Mouse (Mus musculus): Measurements from ENCODE around the gene 2410015M20Rik.

The 2410015M20Rik gene

DNA sequence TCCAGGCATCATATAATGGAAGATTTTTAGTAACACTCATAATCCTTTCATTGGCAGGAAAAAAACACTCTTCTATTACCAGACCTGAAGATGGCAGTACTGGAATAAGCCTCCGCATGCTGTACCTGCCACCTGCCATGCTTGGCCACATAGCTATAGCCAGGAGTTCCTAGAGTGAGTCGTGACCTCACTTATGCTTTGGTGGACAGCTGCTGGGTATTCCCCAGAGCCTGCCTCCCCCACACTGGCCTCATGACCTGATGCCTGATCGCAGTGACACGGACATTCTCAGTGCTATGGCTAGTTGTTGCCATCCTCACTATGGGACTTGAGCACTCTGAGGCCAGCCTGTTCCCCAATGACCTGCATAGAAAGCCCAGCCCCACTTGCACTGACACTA is 39.3 kb downstream of the 2410015M20Rik start:
- no peak for DNase-seq (ENCODE audit: low spot score in 2 of 2)

- no peak for DNase-seq (ENCODE audit: low spot score in 2 of 2)
Measured at GRCm38 (mm10) chr17:56567370-56567769, 42.2 kb downstream of the 2410015M20Rik start.

DNA sequence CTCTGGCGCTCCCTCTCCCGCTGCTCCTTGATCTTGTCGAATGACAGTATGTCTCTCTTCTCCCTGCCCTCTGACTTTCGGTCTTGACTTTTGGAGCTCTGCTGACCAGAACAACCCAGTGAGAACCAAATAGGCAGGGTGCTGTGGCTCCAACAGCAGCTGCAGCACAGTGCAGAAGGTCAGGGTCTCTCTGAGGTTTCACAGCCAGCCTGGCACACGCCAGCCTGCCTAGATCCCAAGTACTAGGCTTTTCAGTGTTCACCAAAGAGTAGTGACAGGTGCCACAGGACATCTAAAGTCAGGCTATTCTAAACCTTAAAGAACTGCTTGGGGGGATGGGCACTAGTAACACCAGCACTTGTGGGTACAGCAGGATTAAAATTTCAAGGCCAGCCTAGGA is 42.7 kb downstream of the 2410015M20Rik start:
- no peak for DNase-seq (ENCODE audit: low spot score in 2 of 2)

DNA sequence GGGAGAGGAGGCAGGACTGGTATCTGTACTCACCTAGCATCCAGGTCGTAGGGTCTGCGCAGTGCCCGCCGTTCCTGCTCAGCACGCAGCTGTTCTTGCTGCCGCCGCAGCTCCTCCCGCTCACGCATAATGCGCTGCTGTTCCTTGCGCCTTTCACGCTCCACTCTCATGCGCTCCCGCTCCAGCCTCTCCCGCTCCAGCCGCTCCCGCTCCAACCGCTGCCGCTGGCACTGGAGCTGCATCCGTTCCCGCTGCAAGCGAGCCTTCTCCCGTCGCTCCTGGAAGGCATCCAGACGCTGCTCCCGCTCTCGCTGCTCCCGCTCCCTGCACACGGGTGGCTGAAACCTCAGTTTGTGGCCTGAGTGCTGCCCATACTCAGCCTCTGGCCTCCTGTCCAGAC is 43.3 kb downstream of the 2410015M20Rik start:
- no peak for DNase-seq (ENCODE audit: low spot score in 2 of 2)

- no peak for DNase-seq (ENCODE audit: low spot score in 2 of 2)
Measured at GRCm38 (mm10) chr17:56561866-56562265, 47.7 kb downstream of the 2410015M20Rik start.

DNA sequence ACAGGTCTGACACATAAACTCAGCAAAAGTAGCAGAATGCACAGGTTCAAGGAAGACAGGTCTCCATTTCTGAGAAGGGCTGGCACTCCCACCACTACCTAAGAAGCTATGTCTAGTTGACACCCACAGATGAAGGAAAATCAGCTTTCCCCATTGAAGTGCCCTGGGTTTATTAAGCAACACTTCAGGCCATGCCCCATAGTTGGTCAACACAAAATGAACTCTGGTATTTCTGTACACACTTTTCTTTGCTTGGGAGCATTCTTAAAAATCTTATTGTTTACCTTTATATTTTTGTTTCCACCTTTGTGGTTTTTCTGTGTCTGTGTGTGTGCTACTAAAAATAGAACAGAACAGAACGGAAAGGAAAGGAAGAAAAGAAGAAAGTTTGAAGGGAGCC is 49.4 kb downstream of the 2410015M20Rik start:
- DNase-seq (ENCODE audit: low spot score in 2 of 2) = no peak

GRCm38 (mm10) chr17:56559386-56559785 is 50.2 kb downstream of the 2410015M20Rik start:
- DNase-seq (ENCODE audit: low spot score in 2 of 2) = no peak

- peak; percentile 40 to 57 for DNase-seq (ENCODE audit: low spot score in 2 of 2)
Measured at GRCm38 (mm10) chr17:56558448-56558847, 51.1 kb downstream of the 2410015M20Rik start.
